Mouse (Mus musculus): ENCODE measurements at regions not wholly inside any gene's neighbourhood (a gene's known extent, or its start where the extent isn't known, plus 50 kb on each side); places are given as distances from the start of the nearest gene placed in this dataset.
"Not testable (repeated sequence)": the region's sequence is repeated elsewhere in the genome, so short reads cannot be mapped to it uniquely, and the experiment has no call there.

GRCm38 (mm10) chr13:44635221-44636007 lies 93.9 kb upstream of the Jarid2 start:
- DNase-seq, result peak; percentile 62

- DNase-seq, result no peak
Measured at GRCm38 (mm10) chr13:44636008-44636335, 93.3 kb upstream of the Jarid2 start.

- DNase-seq, result no peak
Measured at GRCm38 (mm10) chr13:44642361-44642760, 86.9 kb upstream of the Jarid2 start.

- DNase-seq, result no peak
Measured at GRCm38 (mm10) chr13:44650052-44650451, 79.2 kb upstream of the Jarid2 start.

GRCm38 (mm10) chr13:44651259-44652238 lies 77.7 kb upstream of the Jarid2 start:
- DNase-seq, result no peak

- DNase-seq, result no peak
Measured at GRCm38 (mm10) chr13:44657905-44658414, 71.3 kb upstream of the Jarid2 start.

GRCm38 (mm10) chr13:44659861-44660260 lies 69.4 kb upstream of the Jarid2 start:
- no peak for DNase-seq

GRCm38 (mm10) chr13:44663062-44663461 lies 66.2 kb upstream of the Jarid2 start:
- no peak for DNase-seq

- DNase-seq, result no peak
Measured at GRCm38 (mm10) chr13:44663730-44664129, 65.5 kb upstream of the Jarid2 start.

GRCm38 (mm10) chr13:44669761-44670160 lies 59.5 kb upstream of the Jarid2 start:
- no peak for DNase-seq

- peak; percentile 8 for DNase-seq
Measured at GRCm38 (mm10) chr13:44673337-44673966, 55.8 kb upstream of the Jarid2 start.

- peak; percentile 9 for DNase-seq
Measured at GRCm38 (mm10) chr13:44673967-44674357, 55.3 kb upstream of the Jarid2 start.

GRCm38 (mm10) chr13:44674926-44675650 lies 54.2 kb upstream of the Jarid2 start:
- DNase-seq, result no peak

GRCm38 (mm10) chr13:44676041-44676440 lies 53.2 kb upstream of the Jarid2 start:
- DNase-seq, result no peak

- DNase-seq, result no peak
Measured at GRCm38 (mm10) chr13:44678121-44678520, 51.2 kb upstream of the Jarid2 start.

- DNase-seq, result not testable (repeated sequence)
Measured at GRCm38 (mm10) chr13:44679457-44679856, 49.8 kb upstream of the Jarid2 start.
